Comparison of ENCODE assay signal across 23 mouse cellular contexts in genomic region chr1:146052504-146052903, GRCm38 (mm10).
"Had no signal": no experiment of that assay in that cellular context is flagged by ENCODE, and none has a peak within 500 bp of the region (broad histone marks: within the 10 kb centered on the region; RNA-seq: fewer than 3 reads in every experiment).

No protein-coding gene starts in this region.

- H3K9me3 ChIP-seq: kidney, embryonic 15.5 days; limb, embryonic 10.5 days; limb, embryonic 13.5 days; liver, embryonic 12.5 days; liver, embryonic 15.5 days; lung, embryonic 15.5 days; midbrain, embryonic 10.5 days; midbrain, embryonic 13.5 days; neural tube, embryonic 13.5 days had no signal

- H3K4me1 ChIP-seq: kidney, embryonic 15.5 days; limb, embryonic 10.5 days; limb, embryonic 13.5 days; liver, embryonic 12.5 days; liver, embryonic 15.5 days; lung, embryonic 15.5 days; megakaryocyte, embryonic 14.5 days; midbrain, embryonic 10.5 days; midbrain, embryonic 13.5 days; neural tube, embryonic 13.5 days had no signal

- H3K4me3 ChIP-seq: kidney, embryonic 15.5 days; limb, embryonic 10.5 days; limb, embryonic 13.5 days; liver, embryonic 12.5 days; liver, embryonic 15.5 days; lung, embryonic 15.5 days; megakaryocyte, embryonic 14.5 days; midbrain, embryonic 10.5 days; midbrain, embryonic 13.5 days; myocyte; neural tube, embryonic 13.5 days had no signal

- H3K27me3 ChIP-seq: kidney, embryonic 15.5 days; limb, embryonic 13.5 days; liver, embryonic 12.5 days; liver, embryonic 15.5 days; lung, embryonic 15.5 days; megakaryocyte, embryonic 14.5 days; midbrain, embryonic 13.5 days; neural tube, embryonic 13.5 days had no signal

- H3K27ac ChIP-seq: kidney, embryonic 15.5 days; limb, embryonic 10.5 days; limb, embryonic 13.5 days; liver, embryonic 12.5 days; liver, embryonic 15.5 days; lung, embryonic 15.5 days; midbrain, embryonic 10.5 days; midbrain, embryonic 13.5 days; neural tube, embryonic 13.5 days; stomach, postnatal 0 days had no signal

- ATAC-seq: liver, embryonic 12.5 days; midbrain, embryonic 13.5 days; midbrain, embryonic 16.5 days had no signal

- DNase-seq: kidney, adult 8-10 months; kidney, postnatal 10 days; kidney, postnatal 36 days; liver; lung, adult 18-20 months; lung, postnatal 10 days; lung, postnatal 36 days; retina, postnatal 1 day; right cerebral cortex, postnatal 4 days; thymus, postnatal 25 days had no signal

- H3K36me3 ChIP-seq: kidney, embryonic 15.5 days; limb, embryonic 10.5 days; limb, embryonic 13.5 days; liver, embryonic 12.5 days; liver, embryonic 15.5 days; lung, embryonic 15.5 days; midbrain, embryonic 10.5 days; midbrain, embryonic 13.5 days; neural tube, embryonic 13.5 days had no signal
